Mouse (Mus musculus): ENCODE measurements around the gene Mrpl20.

DNA sequence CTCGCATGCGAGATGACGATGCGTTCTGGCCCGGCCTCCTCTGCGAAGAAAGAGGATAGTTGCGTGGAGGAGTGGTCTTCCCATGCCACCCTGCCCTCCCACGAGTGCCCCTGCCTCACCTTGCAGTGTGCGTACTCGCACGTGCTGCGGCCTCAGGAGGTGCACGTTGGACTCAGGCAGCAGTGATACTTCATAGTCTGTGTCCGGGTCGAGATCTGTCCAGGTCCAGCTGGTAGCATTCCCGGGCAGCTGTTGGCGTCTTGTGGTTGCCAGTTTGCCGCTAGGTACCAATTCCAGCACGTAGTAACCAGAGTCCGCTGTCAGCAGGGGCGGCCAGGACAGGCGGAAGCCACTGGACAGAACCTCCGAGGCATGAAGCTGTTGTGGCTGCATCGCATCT is 32.1 kb upstream of the Mrpl20 start:
- no peak for TF ChIP-seq GATA1 (IDR thresholded peaks at IDR 0.05; ENCODE audit: borderline replicate concordance, low read length)
- no peak for TF ChIP-seq POLR2AphosphoS5 (IDR thresholded peaks at IDR 0.05; ENCODE audit: insufficient replicate concordance, low read depth, low read length)
- no peak for TF ChIP-seq TAL1 (conservative IDR thresholded peaks at IDR 0.05; ENCODE audit: low read depth, low read length)
- no peak for TF ChIP-seq CTCF (IDR thresholded peaks at IDR 0.05; ENCODE audit: low read depth, low read length)
